Mouse (Mus musculus): ENCODE measurements around the gene Sf3b5. TPM values are rescaled to one million over a fixed set of nuclear protein-coding genes. Genes with fewer than 3 reads are reported as not detected.
"Not testable (repeated sequence)": the region's sequence is repeated elsewhere in the genome, so short reads cannot be mapped to it uniquely, and the experiment has no call there.

Gene Sf3b5
- polyA plus RNA-seq, 1 experiment from 2014 or later = 52.0 TPM

- ATAC-seq (replicated peaks; ENCODE audit: low FRiP score, low TSS enrichment, low read depth) = no peak
Measured at GRCm38 (mm10) chr10:13018510-13018909, 13.4 kb downstream of the Sf3b5 start.

DNA sequence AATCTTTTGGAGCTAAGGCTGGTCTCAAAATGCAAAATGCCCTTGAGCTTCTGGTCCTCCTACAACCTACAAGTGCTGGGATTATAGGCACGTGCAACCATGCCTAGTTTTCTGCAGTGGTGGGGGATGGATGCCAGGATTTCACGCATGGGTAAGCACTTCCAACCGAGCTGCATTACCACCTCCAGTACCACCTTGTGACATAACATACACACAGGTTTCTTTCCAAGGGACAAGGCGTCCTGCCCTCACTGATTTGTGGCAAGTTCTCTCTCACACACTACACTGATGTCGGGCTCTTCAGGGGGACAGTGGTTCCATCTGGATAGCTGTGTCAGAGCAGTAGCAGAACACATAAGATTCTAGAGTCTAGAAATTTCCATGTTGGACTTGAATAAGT is 13.9 kb downstream of the Sf3b5 start:
- H3K9ac ChIP-seq (ENCODE audit: low read length) = no peak overlapping the region
- no peaks in the 10 kb centered on the region for H3K27me3 ChIP-seq (replicated peaks; ENCODE audit: control insufficient read depth, insufficient read depth, low read length)
- H3K4me1 ChIP-seq (replicated peaks; ENCODE audit: control insufficient read depth, insufficient read depth, low read length) = no peaks in the 10 kb centered on the region
- WGBS = 89% methylated on average over 5 of the region's 5 CpGs
- DNase-seq (ENCODE audit: low spot score) = no peak
- no peak for ATAC-seq (replicated peaks; ENCODE audit: low FRiP score, low TSS enrichment, low read depth)
- no peaks in the 10 kb centered on the region for H3K36me3 ChIP-seq (ENCODE audit: control insufficient read depth, insufficient read depth, low read length)
- no peaks in the 10 kb centered on the region for H3K9me3 ChIP-seq (ENCODE audit: control insufficient read depth, low read length)
- no peak overlapping the region for H3K4me3 ChIP-seq (ENCODE audit: low read depth, low read length)
- no peak overlapping the region for H3K4me2 ChIP-seq (ENCODE audit: low read length)
- H3K27ac ChIP-seq (ENCODE audit: low read depth) = no peak overlapping the region

More at GRCm38 (mm10) chr10:13018510-13018909, 13.4 kb downstream of the Sf3b5 start:
- WGBS = 70% methylated on average over 7 of the region's 7 CpGs
- no peak for DNase-seq (ENCODE audit: low spot score)
- H3K4me1 ChIP-seq (replicated peaks; ENCODE audit: control insufficient read depth, insufficient read depth, low read length) = no peaks in the 10 kb centered on the region
- H3K9me3 ChIP-seq (ENCODE audit: control insufficient read depth, low read length) = no peaks in the 10 kb centered on the region
- H3K27ac ChIP-seq (ENCODE audit: low read depth) = no peak overlapping the region
- no peaks in the 10 kb centered on the region for H3K36me3 ChIP-seq (ENCODE audit: control insufficient read depth, insufficient read depth, low read length)
- H3K27me3 ChIP-seq (replicated peaks; ENCODE audit: control insufficient read depth, insufficient read depth, low read length) = no peaks in the 10 kb centered on the region
- no peak overlapping the region for H3K4me3 ChIP-seq (ENCODE audit: low read depth, low read length)
- no peak overlapping the region for H3K4me2 ChIP-seq (ENCODE audit: low read length)
- no peak overlapping the region for H3K9ac ChIP-seq (ENCODE audit: low read length)

GRCm38 (mm10) chr10:13022103-13022502 is 17.0 kb downstream of the Sf3b5 start:
- Histone ChIP-seq H3K9me3 (ENCODE audit: control insufficient read depth, low read length) (no peaks in the 10 kb centered on the region), H3K4me2 (ENCODE audit: low read length) (no peak overlapping the region), H3K4me3 (ENCODE audit: low read depth, low read length) (no peak overlapping the region), H3K27ac (ENCODE audit: low read depth) (no peak overlapping the region), H3K4me1 (replicated peaks; ENCODE audit: control insufficient read depth, insufficient read depth, low read length) (no peaks in the 10 kb centered on the region), H3K9ac (ENCODE audit: low read length) (no peak overlapping the region), H3K36me3 (ENCODE audit: control insufficient read depth, insufficient read depth, low read length) (no peaks in the 10 kb centered on the region), H3K27me3 (replicated peaks; ENCODE audit: control insufficient read depth, insufficient read depth, low read length) (no peaks in the 10 kb centered on the region)
- no peak for DNase-seq (ENCODE audit: low spot score)
- 64% methylated on average over 4 of the region's 4 CpGs for WGBS
- ATAC-seq (replicated peaks; ENCODE audit: low FRiP score, low TSS enrichment, low read depth) = no peak

DNA sequence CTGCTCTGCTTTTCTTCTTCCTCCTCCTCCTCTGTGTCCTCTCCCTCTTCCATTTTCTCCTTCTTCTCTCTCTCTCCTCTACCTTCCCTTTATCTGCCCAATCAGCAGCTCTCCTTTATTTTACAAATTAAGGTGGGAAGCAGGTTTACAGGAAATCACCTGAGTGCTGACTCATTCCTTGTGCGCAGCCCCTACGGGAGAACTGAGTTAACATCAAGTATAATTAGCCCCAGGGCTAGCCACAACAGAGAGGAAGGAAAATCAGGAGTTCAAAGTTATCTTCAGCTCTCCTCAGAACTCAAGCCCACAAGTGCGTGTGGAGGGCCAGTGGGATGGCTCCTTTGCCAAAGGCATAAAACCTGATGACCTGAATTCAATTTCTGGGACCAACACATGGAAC is 18.8 kb downstream of the Sf3b5 start:
- not testable (repeated sequence) for H3K9me3 ChIP-seq (ENCODE audit: control insufficient read depth, low read length); H3K27ac ChIP-seq (ENCODE audit: low read depth); ATAC-seq (replicated peaks; ENCODE audit: low FRiP score, low TSS enrichment, low read depth); H3K9ac ChIP-seq (ENCODE audit: low read length); H3K36me3 ChIP-seq (ENCODE audit: control insufficient read depth, insufficient read depth, low read length); H3K4me3 ChIP-seq (ENCODE audit: low read depth, low read length); H3K4me1 ChIP-seq (replicated peaks; ENCODE audit: control insufficient read depth, insufficient read depth, low read length); H3K27me3 ChIP-seq (replicated peaks; ENCODE audit: control insufficient read depth, insufficient read depth, low read length); DNase-seq (ENCODE audit: low spot score); H3K4me2 ChIP-seq (ENCODE audit: low read length)
- 74% methylated on average over 3 of the region's 3 CpGs for WGBS

DNA sequence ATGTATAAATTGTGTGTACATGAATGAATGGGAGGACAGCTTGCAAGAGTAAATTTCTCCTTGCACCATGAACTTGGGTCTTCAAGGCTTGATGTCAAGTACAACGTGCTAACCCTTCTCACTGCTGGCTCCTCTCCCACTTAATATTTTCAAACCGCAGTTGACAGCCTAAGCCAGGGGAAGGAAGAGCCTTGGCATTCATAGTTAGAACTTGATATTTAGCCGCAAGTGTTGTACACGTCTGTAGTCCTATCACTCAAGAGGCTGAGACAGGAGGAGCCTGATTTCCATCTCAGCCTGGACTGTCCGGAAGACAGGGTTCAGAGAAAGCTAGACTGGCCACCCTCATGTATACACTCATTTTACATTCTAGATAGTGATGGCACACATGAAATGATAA is 22.6 kb downstream of the Sf3b5 start:
- Histone ChIP-seq H3K4me3 (ENCODE audit: low read depth, low read length) (no peak overlapping the region), H3K4me2 (ENCODE audit: low read length) (no peak overlapping the region), H3K9me3 (ENCODE audit: control insufficient read depth, low read length) (no peaks in the 10 kb centered on the region), H3K36me3 (ENCODE audit: control insufficient read depth, insufficient read depth, low read length) (no peaks in the 10 kb centered on the region), H3K9ac (ENCODE audit: low read length) (no peak overlapping the region), H3K27me3 (replicated peaks; ENCODE audit: control insufficient read depth, insufficient read depth, low read length) (no peaks in the 10 kb centered on the region), H3K27ac (ENCODE audit: low read depth) (no peak overlapping the region), H3K4me1 (replicated peaks; ENCODE audit: control insufficient read depth, insufficient read depth, low read length) (no peaks in the 10 kb centered on the region)
- WGBS = 85% methylated on average over 5 of the region's 5 CpGs
- ATAC-seq (replicated peaks; ENCODE audit: low FRiP score, low TSS enrichment, low read depth) (no peak), DNase-seq (ENCODE audit: low spot score) (no peak)

DNA sequence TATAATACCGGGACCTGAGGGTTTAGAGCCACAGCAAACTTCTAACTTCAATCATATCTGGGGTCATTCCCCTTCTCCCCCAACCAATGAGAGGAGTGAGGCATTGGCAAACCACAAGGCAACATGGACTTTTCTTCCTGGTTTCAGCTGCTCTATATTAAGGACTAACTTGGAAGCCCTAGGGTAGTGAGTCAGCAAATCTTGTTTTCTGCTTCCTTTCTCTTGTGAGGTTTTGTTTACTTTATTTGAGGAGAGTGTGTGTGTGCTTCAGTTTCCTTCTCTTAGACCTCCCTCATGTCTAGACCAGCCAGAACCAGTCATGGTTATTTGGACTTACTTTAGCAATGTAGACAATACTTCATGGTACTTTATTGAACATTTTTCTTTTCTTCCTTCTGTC is 23.1 kb downstream of the Sf3b5 start:
- DNase-seq (ENCODE audit: low spot score) (no peak), ATAC-seq (replicated peaks; ENCODE audit: low FRiP score, low TSS enrichment, low read depth) (no peak; the same call in 1 of the 2 replicates)
- no peak overlapping the region for H3K4me2 ChIP-seq (ENCODE audit: low read length)
- no peaks in the 10 kb centered on the region for H3K27me3 ChIP-seq (replicated peaks; ENCODE audit: control insufficient read depth, insufficient read depth, low read length)
- no peak overlapping the region for H3K9ac ChIP-seq (ENCODE audit: low read length)
- H3K9me3 ChIP-seq (ENCODE audit: control insufficient read depth, low read length) = no peaks in the 10 kb centered on the region
- no peak overlapping the region for H3K27ac ChIP-seq (ENCODE audit: low read depth)
- 87% methylated on average over 1 of the region's 1 CpGs for WGBS
- no peaks in the 10 kb centered on the region for H3K4me1 ChIP-seq (replicated peaks; ENCODE audit: control insufficient read depth, insufficient read depth, low read length)
- no peaks in the 10 kb centered on the region for H3K36me3 ChIP-seq (ENCODE audit: control insufficient read depth, insufficient read depth, low read length)
- H3K4me3 ChIP-seq (ENCODE audit: low read depth, low read length) = no peak overlapping the region

DNA sequence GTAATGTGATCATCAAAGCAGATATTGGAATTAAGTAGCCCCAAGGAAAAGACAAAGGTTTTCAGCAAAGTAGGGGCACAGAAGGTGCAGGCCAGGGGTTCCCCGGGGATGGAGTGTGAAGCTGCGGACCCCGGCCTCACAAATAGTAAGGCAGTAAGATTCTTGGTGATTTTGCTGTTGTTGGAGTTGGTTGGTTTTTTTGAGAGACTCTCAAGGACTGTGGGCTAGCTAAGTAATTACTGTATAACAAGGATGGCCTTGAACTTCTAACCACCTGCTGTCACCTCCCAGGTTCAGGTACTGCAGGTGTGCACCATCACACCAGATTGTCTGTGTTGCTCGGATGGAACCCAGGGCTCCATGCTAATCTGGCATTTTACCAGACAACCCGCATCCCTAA is 24.3 kb downstream of the Sf3b5 start:
- Histone ChIP-seq H3K4me2 (ENCODE audit: low read length) (no peak overlapping the region), H3K36me3 (ENCODE audit: control insufficient read depth, insufficient read depth, low read length) (no peaks in the 10 kb centered on the region), H3K9me3 (ENCODE audit: control insufficient read depth, low read length) (no peaks in the 10 kb centered on the region), H3K9ac (ENCODE audit: low read length) (no peak overlapping the region), H3K4me3 (ENCODE audit: low read depth, low read length) (no peak overlapping the region), H3K4me1 (replicated peaks; ENCODE audit: control insufficient read depth, insufficient read depth, low read length) (no peaks in the 10 kb centered on the region), H3K27me3 (replicated peaks; ENCODE audit: control insufficient read depth, insufficient read depth, low read length) (no peaks in the 10 kb centered on the region), H3K27ac (ENCODE audit: low read depth) (no peak overlapping the region)
- DNase-seq (ENCODE audit: low spot score) (no peak), ATAC-seq (replicated peaks; ENCODE audit: low FRiP score, low TSS enrichment, low read depth) (no peak)
- WGBS = 95% methylated on average over 5 of the region's 5 CpGs

GRCm38 (mm10) chr10:13035270-13035669 is 30.1 kb downstream of the Sf3b5 start:
- Histone ChIP-seq H3K9ac (ENCODE audit: low read length) (no peak overlapping the region), H3K27me3 (replicated peaks; ENCODE audit: control insufficient read depth, insufficient read depth, low read length) (no peaks in the 10 kb centered on the region), H3K4me2 (ENCODE audit: low read length) (no peak overlapping the region), H3K4me1 (replicated peaks; ENCODE audit: control insufficient read depth, insufficient read depth, low read length) (no peaks in the 10 kb centered on the region), H3K9me3 (ENCODE audit: control insufficient read depth, low read length) (no peaks in the 10 kb centered on the region), H3K4me3 (ENCODE audit: low read depth, low read length) (no peak overlapping the region), H3K27ac (ENCODE audit: low read depth) (no peak overlapping the region), H3K36me3 (ENCODE audit: control insufficient read depth, insufficient read depth, low read length) (no peaks in the 10 kb centered on the region)
- no peak for ATAC-seq (replicated peaks; ENCODE audit: low FRiP score, low TSS enrichment, low read depth)
- WGBS = 87% methylated on average over 3 of the region's 3 CpGs
- DNase-seq (ENCODE audit: low spot score) = no peak

DNA sequence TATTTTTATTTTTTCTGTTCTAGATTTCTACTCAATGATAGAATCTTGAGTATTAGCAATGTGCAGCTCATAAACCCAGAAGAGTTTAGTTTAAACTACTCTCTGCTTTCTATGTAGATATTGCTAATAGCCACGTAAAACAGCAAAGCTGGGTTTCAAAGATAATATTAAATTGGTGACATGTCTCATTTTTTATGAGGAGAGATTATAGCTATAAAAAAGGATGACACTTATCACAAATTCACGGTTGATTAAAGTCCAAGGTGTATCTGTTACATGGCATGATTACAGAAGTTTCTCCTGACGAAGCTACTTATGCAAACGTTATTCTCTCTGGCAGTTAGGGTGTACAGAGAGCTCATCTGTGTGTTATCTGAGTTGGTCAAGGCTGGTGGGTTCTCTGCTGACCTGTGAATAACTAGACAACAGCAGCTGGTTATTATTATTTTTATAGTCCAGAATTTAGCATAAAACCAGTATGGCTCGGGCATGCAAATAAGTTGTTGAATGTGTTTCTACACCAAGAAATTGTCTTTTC is 34.6 kb downstream of the Sf3b5 start:
- Histone ChIP-seq H3K27me3 (replicated peaks; ENCODE audit: control insufficient read depth, insufficient read depth, low read length) (no peaks in the 10 kb centered on the region), H3K4me3 (ENCODE audit: low read depth, low read length) (no peak overlapping the region), H3K9ac (ENCODE audit: low read length) (no peak overlapping the region), H3K27ac (ENCODE audit: low read depth) (no peak overlapping the region), H3K4me2 (ENCODE audit: low read length) (no peak overlapping the region), H3K9me3 (ENCODE audit: control insufficient read depth, low read length) (no peaks in the 10 kb centered on the region), H3K36me3 (ENCODE audit: control insufficient read depth, insufficient read depth, low read length) (no peaks in the 10 kb centered on the region), H3K4me1 (replicated peaks; ENCODE audit: control insufficient read depth, insufficient read depth, low read length) (no peaks in the 10 kb centered on the region)
- ATAC-seq (replicated peaks; ENCODE audit: low FRiP score, low TSS enrichment, low read depth) (no peak), DNase-seq (ENCODE audit: low spot score) (no peak)
- WGBS = 78% methylated on average over 5 of the region's 5 CpGs

Measured in intestine, embryonic 14.5 days (tissue).